Mouse (Mus musculus) frontal cortex, postnatal 10 days (tissue): ENCODE measurements around the gene Ank3.

ENCODE experiments used
- DNase-seq, 2 experiments: peaks; one replicate each; pipeline ENCODE4 v3.0.0; 2022; ENCODE audit warnings: low spot score in 2 of 2, mixed read lengths in 1 of 2

The Ank3 gene

DNA sequence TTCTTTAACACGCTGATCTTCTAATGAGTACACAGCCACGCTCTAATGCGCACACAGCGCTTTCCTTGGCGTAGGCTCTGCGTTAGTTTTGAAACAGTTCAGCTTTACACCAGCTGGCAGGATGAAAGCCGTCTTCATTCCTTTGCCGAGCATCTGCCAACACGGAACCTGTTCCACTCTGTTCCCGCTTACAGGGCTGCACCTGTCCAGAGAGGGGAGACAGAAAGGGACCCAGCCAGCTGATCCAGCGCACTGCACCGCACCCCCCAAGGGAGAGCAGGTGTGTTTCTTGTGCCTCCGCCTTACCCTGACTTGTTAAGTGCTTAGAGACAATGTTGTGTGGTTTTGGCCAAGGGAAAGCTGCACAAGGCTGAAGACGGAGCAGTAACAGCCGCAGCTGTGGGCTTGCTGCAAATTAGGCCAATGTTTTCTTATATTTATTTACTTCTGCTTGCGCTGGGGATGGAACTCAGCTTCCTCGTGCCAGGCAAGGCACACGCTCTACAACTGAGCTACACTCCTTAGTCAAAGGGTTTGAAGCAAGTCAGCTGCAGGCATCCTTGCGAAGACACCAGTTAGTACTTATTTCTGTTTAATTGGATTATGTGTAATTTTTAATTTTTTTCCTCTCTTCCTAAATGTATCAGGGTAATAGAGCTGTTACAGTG lies 661.6 kb downstream of the Ank3 start:
- peak in 1 of 2 experiments; percentile 24 for DNase-seq

DNA sequence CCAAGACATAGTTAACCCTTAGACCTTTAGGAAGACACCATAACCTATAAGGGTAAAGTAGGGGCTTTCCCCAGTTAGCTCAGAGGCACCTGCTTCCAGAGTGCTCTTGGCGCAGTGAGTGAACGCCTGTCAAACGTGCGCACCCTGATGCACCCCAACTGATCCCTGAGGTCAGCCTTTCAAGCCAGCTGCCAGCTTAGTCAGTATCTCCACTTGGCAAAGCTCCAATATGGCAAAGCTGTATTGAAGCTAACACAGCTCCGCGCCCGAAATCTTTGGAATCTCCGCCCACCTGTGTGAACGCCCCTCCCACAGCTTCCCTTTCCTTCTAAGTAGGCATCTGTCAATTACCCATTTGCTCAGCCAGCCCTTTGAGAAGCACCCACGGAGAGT lies 662.1 kb downstream of the Ank3 start:
- DNase-seq: no peak

DNA sequence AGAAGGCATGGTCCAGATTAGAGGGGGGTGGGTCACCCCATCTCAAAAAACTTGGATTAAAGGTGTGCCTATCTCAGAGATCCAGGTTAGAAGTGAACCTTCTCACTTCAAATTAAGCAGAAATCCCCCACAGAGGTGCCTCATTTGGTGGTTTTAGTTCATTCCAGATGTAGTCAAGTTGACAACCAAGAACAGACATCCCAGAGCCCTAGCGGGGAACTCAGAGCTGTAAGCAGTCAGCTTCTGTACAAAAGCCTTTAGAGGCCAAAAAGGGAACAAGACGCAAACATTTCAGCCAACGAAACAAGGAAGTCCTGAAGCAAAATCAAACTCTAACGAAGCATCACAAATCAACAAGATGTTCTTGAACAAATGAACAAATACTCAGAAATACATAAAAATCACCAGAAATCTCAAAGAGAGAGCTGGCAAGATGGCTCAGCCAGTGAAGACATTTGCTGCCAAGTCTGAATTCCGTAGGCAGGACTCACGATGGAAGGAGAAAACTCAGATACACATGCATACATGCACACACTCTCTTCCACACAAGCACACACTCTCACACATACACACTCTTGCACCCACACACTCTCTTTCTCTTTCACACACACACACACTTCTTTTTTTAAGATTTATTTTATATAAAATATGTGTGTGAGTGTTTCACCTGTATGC lies 665.4 kb downstream of the Ank3 start:
- DNase-seq: no peak

DNA sequence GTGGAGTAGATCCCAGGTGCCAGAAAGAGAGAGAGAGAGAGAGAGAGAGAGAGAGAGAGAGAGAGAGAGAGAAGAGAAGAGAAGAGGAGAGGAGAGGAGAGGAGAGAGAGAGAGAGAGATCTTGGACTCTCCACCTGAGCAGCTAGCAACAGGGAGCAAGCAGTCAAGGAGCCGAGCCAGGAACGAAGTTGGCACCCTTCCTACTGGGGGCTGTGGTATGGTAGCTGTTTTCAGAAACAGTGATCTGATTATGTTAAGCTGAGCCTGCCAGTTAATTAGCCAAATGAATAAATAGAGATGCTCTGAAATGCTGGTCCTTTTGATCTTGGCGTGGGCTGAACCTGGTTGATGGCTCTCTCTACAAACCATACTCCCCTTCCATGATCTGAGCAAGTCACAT lies 666.6 kb downstream of the Ank3 start:
- no peak for DNase-seq

DNA sequence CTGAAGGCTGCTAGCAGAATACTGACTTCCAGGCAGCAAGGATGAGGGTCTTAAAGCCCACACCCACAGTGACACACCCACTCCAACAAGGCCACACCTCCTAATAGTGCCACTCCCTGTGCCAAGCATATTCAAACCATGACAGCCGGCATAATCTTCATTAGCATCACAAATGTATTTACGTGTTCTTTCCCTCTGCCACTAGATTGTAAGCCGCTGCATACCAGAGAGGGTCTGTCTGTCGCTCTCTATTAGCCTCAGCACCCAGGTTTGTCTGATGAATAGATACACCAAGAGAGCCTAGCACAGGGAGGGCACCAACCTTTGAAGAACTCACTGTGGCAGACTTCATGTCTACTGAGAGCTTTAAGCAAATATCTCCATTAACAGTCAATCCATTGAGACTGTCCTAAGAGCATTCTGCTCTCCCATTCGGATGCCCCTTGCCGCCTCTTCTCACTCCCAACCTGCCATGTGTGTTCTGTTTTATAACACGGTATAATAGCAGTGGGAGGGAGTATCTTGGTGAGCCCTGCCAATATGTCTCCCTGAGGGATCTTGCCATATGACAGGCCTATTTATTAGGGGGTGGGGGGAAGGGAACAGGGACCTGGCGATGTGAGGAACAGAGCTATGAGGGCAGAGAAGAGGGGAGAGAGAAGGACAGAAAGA lies 668.1 kb downstream of the Ank3 start:
- no peak for DNase-seq

DNA sequence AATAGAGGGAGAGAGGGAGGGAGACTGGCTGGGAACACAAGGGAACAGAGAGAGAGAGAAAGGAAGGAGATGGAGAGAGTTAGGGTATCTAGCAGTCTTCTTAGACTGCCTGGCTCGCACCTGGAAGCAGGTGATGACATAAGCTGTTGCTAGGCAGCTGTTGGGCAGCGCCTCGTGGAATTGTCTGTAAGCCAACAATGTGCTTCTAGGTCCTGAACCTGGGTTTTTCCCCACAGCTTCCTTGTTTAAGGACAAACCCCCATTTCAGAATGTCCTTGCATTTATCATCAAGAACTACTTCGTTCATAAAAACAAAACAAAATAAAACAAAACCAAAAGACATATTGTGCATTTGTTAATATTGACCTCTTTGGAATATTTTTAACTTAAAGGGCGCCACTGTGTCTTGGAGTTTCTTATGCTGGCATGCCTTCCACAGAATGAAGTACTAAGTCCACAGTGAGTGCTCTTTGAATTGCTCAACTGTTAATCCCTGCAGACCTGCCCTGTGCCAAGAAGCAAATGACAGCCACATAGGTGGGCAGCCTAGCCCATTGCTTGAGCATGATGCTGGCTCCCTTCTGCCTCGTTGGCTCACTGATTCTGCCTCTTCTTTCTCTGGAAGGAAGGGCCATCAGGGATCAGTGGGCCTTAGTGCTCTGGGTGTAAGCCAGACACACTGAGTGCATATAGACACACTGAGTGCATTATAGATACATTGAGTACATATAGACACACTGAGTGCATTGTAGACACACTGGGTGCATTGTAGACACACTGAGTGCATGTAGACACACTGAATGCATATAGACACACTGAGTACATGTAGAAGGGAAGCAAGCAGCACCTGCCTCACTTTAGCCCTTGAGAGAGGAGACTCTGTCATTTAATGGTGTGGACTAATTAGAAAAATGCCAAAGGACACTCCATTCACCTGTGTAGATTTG lies 668.9 kb downstream of the Ank3 start:
- no peak for DNase-seq

DNA sequence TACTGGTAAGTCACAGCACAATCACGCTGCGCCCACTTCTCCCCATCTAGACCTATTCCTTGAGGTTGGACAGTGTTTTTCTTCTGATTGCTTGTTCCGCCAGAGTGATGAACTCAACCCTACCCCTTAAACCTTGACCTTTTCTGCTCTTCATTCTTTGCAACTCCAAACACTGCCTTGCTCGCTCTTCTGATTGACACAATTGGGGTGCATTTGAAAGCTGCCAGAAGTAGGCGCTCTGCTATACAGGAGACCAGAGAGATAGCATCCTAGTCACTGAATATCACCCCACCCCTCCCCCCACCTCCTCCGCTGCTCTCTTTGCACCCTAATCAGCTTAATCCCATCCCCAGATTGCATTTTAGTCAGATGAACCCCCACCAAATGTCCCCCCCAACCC lies 670.7 kb downstream of the Ank3 start:
- no peak for DNase-seq

DNA sequence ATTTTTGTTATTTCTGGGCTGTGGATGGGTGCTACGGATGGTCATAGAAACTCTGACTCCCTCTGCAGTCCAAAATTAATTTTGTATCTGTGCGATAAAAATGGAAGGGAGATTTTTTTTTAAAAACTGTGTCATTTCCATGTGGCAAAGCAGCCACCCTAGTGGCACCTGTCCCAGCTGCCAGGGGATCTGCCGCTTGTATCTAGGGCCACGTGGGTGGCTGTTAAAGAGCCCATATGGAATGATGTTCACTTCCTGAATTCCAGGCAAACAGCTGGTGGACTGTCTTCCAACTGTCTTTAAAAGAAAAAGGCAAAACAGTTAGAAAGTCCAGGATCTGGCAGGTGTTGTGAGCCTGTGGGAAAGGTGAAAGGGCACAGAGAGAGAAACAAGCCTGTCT lies 672.8 kb downstream of the Ank3 start:
- peak in 1 of 2 experiments; percentile 35 for DNase-seq
